Mouse (Mus musculus) MEL (cell line): ENCODE results near the gene Thsd4. TPM values are rescaled to one million over a fixed set of nuclear protein-coding genes. Genes with fewer than 3 reads are reported as not detected.
A peak's percentile ranks its signal among the peaks of the same experiment; 100 is the strongest.
"Not testable (repeated sequence)": the region's sequence is repeated elsewhere in the genome, so short reads cannot be mapped to it uniquely, and the experiment has no call there.

Experiments
- DNase-seq: peaks from one replicate; pipeline ENCODE4 v3.0.0; 2011; ENCODE audit warnings: low read depth, low spot score
- H3K27ac ChIP-seq: 2 replicates; pipeline ENCODE4 v1.5.1; 2012; ENCODE audit warnings: low read depth, mild to moderate bottlenecking, control low read depth, low read length, moderate library complexity; ENCODE audit not compliant: control insufficient read depth
- H3K27me3 ChIP-seq, 2 experiments: fragments of 150-350 bp in 1 of 2; sonication (generic) in 1 of 2; 2 replicates each; pipeline ENCODE4 v1.6.1; 2012; ENCODE audit warnings: low read length in 2 of 2, mild to moderate bottlenecking in 2 of 2, improper control_type of control experiment in 1 of 2, moderate library complexity in 1 of 2; ENCODE audit not compliant: insufficient read depth in 2 of 2, control insufficient read depth in 1 of 2
- H3K36me3 ChIP-seq, 2 experiments: 2 replicates each; pipeline ENCODE4 v1.6.1; 2012 to 2014; ENCODE audit warnings: low read length in 2 of 2, improper control_type of control experiment in 1 of 2, inconsistent platforms in 1 of 2, mild to moderate bottlenecking in 1 of 2; ENCODE audit not compliant: insufficient read depth in 2 of 2, control insufficient read depth in 1 of 2
- H3K4me1 ChIP-seq, 2 experiments: fragments of 150-350 bp in 1 of 2; sonication (generic) in 1 of 2; 2 replicates each; pipeline ENCODE4 v1.6.1; 2012; ENCODE audit warnings: low read length in 2 of 2, improper control_type of control experiment in 1 of 2, mild to moderate bottlenecking in 1 of 2; ENCODE audit not compliant: insufficient read depth in 2 of 2, control insufficient read depth in 1 of 2
- H3K4me3 ChIP-seq, 2 experiments: fragments of 150-350 bp in 1 of 2; sonication (generic) in 1 of 2; 2 replicates each; pipeline ENCODE4 v1.5.1; 2012; ENCODE audit warnings: low read depth in 2 of 2, low read length in 2 of 2, mild to moderate bottlenecking in 2 of 2, moderate library complexity in 2 of 2, control low read depth in 1 of 2, improper control_type of control experiment in 1 of 2; ENCODE audit not compliant: control insufficient read depth in 1 of 2, insufficient read depth in 1 of 2
- H3K79me2 ChIP-seq: 2 replicates; pipeline ENCODE4 v1.6.1; 2012; ENCODE audit warnings: mild to moderate bottlenecking, low read length, moderate library complexity; ENCODE audit not compliant: control insufficient read depth, poor library complexity, insufficient read depth
- H3K9ac ChIP-seq: 2 replicates; pipeline ENCODE4 v1.6.1; 2012; ENCODE audit warnings: low read depth, mild to moderate bottlenecking, control low read depth, low read length, moderate library complexity; ENCODE audit not compliant: control insufficient read depth, poor library complexity, severe bottlenecking
- H3K9me3 ChIP-seq: fragments of 150-350 bp; sonication (generic); replicated peaks from 2 replicates; pipeline ENCODE4 v1.6.1; 2012; ENCODE audit warnings: mild to moderate bottlenecking, low read length, improper control_type of control experiment, moderate library complexity; ENCODE audit not compliant: insufficient read depth
- CTCF ChIP-seq, 3 experiments: IDR thresholded peaks in 2 of 3; conservative IDR thresholded peaks in 1 of 3; 2 replicates each; pipeline ENCODE4 v1.5.1; 2011 to 2012; ENCODE audit warnings: low read length in 3 of 3, low read depth in 2 of 3, mild to moderate bottlenecking in 2 of 3, improper control_type of control experiment in 1 of 3, inconsistent platforms in 1 of 3, mixed read lengths in 1 of 3, moderate library complexity in 1 of 3; ENCODE audit not compliant: control insufficient read depth in 1 of 3, insufficient read depth in 1 of 3, poor library complexity in 1 of 3, severe bottlenecking in 1 of 3
- EP300 ChIP-seq, 2 experiments: IDR thresholded peaks; 2 replicates each; pipeline ENCODE4 v1.6.1; 2011; ENCODE audit warnings: improper control_type of control experiment in 2 of 2, low read length in 2 of 2, low read depth in 1 of 2, mild to moderate bottlenecking in 1 of 2
- GATA1 ChIP-seq: IDR thresholded peaks from 2 replicates; pipeline ENCODE4 v1.6.1; 2011; ENCODE audit warnings: low read depth, low read length, improper control_type of control experiment
- JUND ChIP-seq: IDR thresholded peaks from 2 replicates; pipeline ENCODE4 v1.6.1; 2011; ENCODE audit warnings: low read depth, mild to moderate bottlenecking, improper control_type of control experiment, low read length
- MYC ChIP-seq: IDR thresholded peaks from 2 replicates; pipeline ENCODE4 v1.6.1; 2011; ENCODE audit warnings: low read depth, mild to moderate bottlenecking, low read length, improper control_type of control experiment, moderate library complexity
- RCOR1 ChIP-seq: IDR thresholded peaks from 2 replicates; pipeline ENCODE4 v1.6.1; 2012; ENCODE audit warnings: low read depth, mild to moderate bottlenecking, inconsistent platforms, low read length, improper control_type of control experiment
- TAL1 ChIP-seq: IDR thresholded peaks from 2 replicates; pipeline ENCODE4 v1.6.1; 2012; ENCODE audit warnings: mild to moderate bottlenecking, inconsistent platforms, low read length, moderate library complexity, mixed read lengths
- TBP ChIP-seq: IDR thresholded peaks from 2 replicates; pipeline ENCODE4 v1.8.0; 2011; ENCODE audit warnings: low read depth, low read length, improper control_type of control experiment
- TCF12 ChIP-seq: IDR thresholded peaks from 2 replicates; pipeline ENCODE4 v1.6.1; 2014; ENCODE audit warnings: low read depth, mild to moderate bottlenecking, inconsistent platforms, low read length, improper control_type of control experiment, moderate library complexity
- USF1 ChIP-seq: IDR thresholded peaks from 2 replicates; pipeline ENCODE4 v1.6.1; 2014; ENCODE audit warnings: low read depth, mild to moderate bottlenecking, inconsistent platforms, low read length, improper control_type of control experiment, moderate library complexity
- ZKSCAN1 ChIP-seq: IDR thresholded peaks from 2 replicates; pipeline ENCODE4 v1.6.1; 2012; ENCODE audit warnings: low read depth, mild to moderate bottlenecking, inconsistent platforms, low read length, improper control_type of control experiment, moderate library complexity
- ZMIZ1 ChIP-seq: IDR thresholded peaks from 2 replicates; pipeline ENCODE4 v1.6.1; 2012; ENCODE audit warnings: low read depth, mild to moderate bottlenecking, inconsistent platforms, low read length, improper control_type of control experiment, moderate library complexity
- ZNF384 ChIP-seq: IDR thresholded peaks from 2 replicates; pipeline ENCODE4 v1.6.1; 2012; ENCODE audit warnings: low read depth, mild to moderate bottlenecking, inconsistent platforms, low read length, improper control_type of control experiment
- polyA plus RNA-seq, 2 experiments: library from polyadenylated mRNA; stranded (reverse) in 1 of 2; unstranded in 1 of 2; fragments of >175 nt in 1 of 2; fragments of >200 nt in 1 of 2; gene quantifications; 2 replicates each; pipeline versions ENCODE4 v1.2.1 to v1.2.4; 2012; ENCODE audit warnings: low replicate concordance in 2 of 2, low read depth in 1 of 2; ENCODE audit not compliant: insufficient read length in 2 of 2, insufficient read depth in 1 of 2, missing spikeins in 1 of 2
- total RNA-seq: library from RNA; depleted of rRNA; stranded (reverse); fragments of 300-350 nt; gene quantifications from 2 replicates; pipeline ENCODE4 v1.2.3, GENCODE M21; 2012

Gene Thsd4
- total and polyA plus RNA-seq, 3 experiments: 0.08 TPM; not detected in 1

DNA sequence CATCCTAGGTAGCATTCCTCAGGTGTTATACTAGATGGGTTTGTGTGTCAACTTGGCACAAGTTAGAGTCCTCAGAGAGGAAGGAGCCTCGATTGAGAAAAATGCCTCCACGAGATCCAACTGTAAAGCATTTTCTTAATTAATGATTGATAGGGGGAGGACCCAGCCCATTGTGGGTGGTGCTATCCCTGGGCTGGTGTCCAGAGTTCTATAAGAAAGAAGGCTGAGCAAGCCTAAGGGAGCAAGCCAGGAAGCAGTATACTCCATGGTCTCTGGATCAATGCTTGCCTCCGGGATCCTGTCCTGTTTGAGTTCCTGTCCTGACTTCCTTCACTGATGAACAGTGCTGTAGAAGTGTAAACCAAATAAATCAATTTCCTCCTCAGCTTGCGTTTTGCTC is 247.3 kb downstream of the Thsd4 start (continued):
- TF ChIP-seq ZMIZ1 (no peak), JUND (no peak)

DNA sequence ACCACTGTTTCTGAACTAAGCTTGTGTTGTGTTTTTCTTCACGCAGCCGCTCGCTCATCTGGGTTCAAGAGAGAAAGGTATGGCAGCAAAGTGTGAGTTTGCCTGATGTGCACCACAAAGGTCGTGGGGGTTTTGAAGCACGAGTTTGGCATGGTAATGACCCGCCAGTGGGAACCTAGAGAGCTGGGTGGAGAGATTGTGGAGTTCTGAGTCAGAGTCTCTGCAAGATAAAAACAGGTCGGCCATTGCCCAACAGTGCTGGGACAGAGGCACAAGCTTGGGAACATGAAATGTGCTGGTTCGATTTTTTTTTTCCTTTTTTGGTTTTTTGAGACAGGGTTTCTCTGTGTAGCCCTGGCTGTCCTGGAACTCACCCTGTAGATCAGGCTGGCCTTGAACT is 249.5 kb downstream of the Thsd4 start:
- not testable (repeated sequence) for H3K27me3 ChIP-seq, H3K36me3 ChIP-seq, DNase-seq, H3K4me1 ChIP-seq, H3K79me2 ChIP-seq, H3K9me3 ChIP-seq, H3K27ac ChIP-seq
- Histone ChIP-seq H3K9ac (0 out of 2 replicates have a peak overlapping the region, but pooled peaks have one; percentile 16), H3K4me3 (peak overlapping the region; percentile 51 to 66)

DNA sequence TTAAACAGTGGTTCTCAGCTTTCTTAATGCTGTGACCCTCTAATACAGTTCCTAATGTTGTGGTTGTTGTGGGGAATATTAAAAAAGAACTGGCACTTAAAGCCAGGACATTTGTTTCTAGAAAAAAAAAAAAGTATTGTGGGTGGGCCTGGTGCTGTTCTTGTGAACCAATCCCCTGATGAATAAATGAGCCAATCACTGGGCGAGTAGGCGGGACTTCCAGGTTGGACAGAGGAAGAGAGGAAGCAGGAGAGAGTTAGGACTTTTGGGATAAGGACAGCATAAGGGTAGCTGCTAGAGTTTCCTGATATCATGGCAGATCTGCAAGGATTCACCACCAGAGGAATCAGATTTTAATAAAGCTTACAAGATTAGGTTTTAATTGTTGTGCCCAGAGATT is 249.9 kb downstream of the Thsd4 start:
- H3K9ac ChIP-seq: 0 out of 2 replicates have a peak overlapping the region, but pooled peaks have one; percentile 16
- TF ChIP-seq TCF12 (no peak), ZNF384 (peak; percentile 81), MYC (no peak)
- peak; percentile 40 for DNase-seq
- H3K36me3 ChIP-seq: no peaks in the 10 kb centered on the region
- H3K79me2 ChIP-seq: no peaks in the 10 kb centered on the region
- H3K27ac ChIP-seq: no peak overlapping the region; the same call in 1 of the 2 replicates
- H3K4me1 ChIP-seq: no peaks in the 10 kb centered on the region
- no peaks in the 10 kb centered on the region for H3K27me3 ChIP-seq
- H3K9me3 ChIP-seq: no peaks in the 10 kb centered on the region
- H3K4me3 ChIP-seq: peak overlapping the region; percentile 51 to 66

DNA sequence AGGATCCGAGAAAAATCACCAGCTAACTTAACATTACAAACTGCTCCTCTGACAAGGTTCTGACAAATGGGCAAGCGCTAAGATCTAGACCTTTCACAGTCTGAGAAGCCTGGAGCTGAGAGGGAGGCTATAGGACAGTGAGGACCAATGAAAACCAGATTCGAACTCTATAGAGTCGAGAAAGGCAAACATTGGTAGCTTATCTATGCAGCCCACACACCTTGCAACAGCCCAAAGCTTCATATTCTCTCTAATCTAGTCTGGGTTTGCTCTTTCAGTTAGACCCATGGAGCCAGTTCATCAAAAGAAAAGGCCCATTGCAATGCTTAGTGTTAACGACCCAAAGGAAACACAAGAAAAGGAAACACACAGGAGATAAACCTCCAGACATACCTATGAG is 252.0 kb downstream of the Thsd4 start:
- no peaks in the 10 kb centered on the region for H3K79me2 ChIP-seq
- H3K27me3 ChIP-seq: no peaks in the 10 kb centered on the region
- no peak for TF ChIP-seq RCOR1
- no peak for TF ChIP-seq CTCF (IDR thresholded peaks at IDR 0.05 in 2 of 3, conservative IDR thresholded peaks at IDR 0.05 in 1 of 3; ENCODE audit: control insufficient read depth in 1 of 3, insufficient read depth in 1 of 3, low read depth in 2 of 3, low read length in 3 of 3, poor library complexity in 1 of 3, severe bottlenecking in 1 of 3)
- peak; percentile 64 for TF ChIP-seq TAL1
- TF ChIP-seq ZKSCAN1: no peak
- 0 out of 2 replicates have a peak, but pooled peaks have one; percentile 10 for TF ChIP-seq GATA1
- TF ChIP-seq EP300 (IDR thresholded peaks at IDR 0.05; ENCODE audit: low read depth in 1 of 2, low read length in 2 of 2): 0 out of 4 replicates have a peak, but pooled peaks of 1 of the 2 experiments have one; percentile 19
- TF ChIP-seq TBP: no peak
- no peak for TF ChIP-seq USF1
- H3K4me1 ChIP-seq: no peaks in the 10 kb centered on the region
- DNase-seq: peak; percentile 6
- no peak overlapping the region for H3K4me3 ChIP-seq
- H3K9me3 ChIP-seq: no peaks in the 10 kb centered on the region
- no peak overlapping the region for H3K9ac ChIP-seq
- no peak overlapping the region for H3K27ac ChIP-seq
- no peaks in the 10 kb centered on the region for H3K36me3 ChIP-seq
